Mouse (Mus musculus) myocyte (in vitro differentiated cells): ENCODE measurements at regions not wholly inside any gene's neighbourhood (a gene's known extent, or its start where the extent isn't known, plus 50 kb on each side); places are given as distances from the start of the nearest gene placed in this dataset.
A peak's percentile ranks its signal among the peaks of the same experiment; 100 is the strongest.

Experiments used
- H3K27me3 ChIP-seq: one replicate; pipeline ENCODE4 v1.6.1; 2011; ENCODE audit not compliant: control insufficient read depth, insufficient read depth, insufficient read length
- H3K36me3 ChIP-seq: one replicate; pipeline ENCODE4 v1.6.1; 2011; ENCODE audit not compliant: control insufficient read depth, insufficient read depth
- H3K4me2 ChIP-seq: one replicate; pipeline ENCODE4 v1.6.1; 2011; ENCODE audit warnings: low read depth, control low read depth
- H3K4me3 ChIP-seq: one replicate; pipeline ENCODE4 v1.5.1; 2011; ENCODE audit warnings: mild to moderate bottlenecking, control low read depth, moderate library complexity
- H3K79me2 ChIP-seq: one replicate; pipeline ENCODE4 v1.6.1; 2011; ENCODE audit not compliant: control insufficient read depth, insufficient read depth
- H3ac ChIP-seq: one replicate; pipeline ENCODE4 v1.6.1; 2011; ENCODE audit not compliant: control insufficient read depth, insufficient read length
- CEBPB ChIP-seq: IDR thresholded peaks from 2 replicates; pipeline ENCODE4 v1.6.1; 2011; ENCODE audit warnings: mild to moderate bottlenecking, moderate library complexity; ENCODE audit not compliant: poor library complexity, insufficient read depth, severe bottlenecking
- E2F4 ChIP-seq: IDR thresholded peaks from one replicate; pipeline ENCODE4 v1.6.1; 2011; ENCODE audit warnings: mild to moderate bottlenecking, control low read depth, moderate library complexity; ENCODE audit not compliant: insufficient read depth
- MAX ChIP-seq: IDR thresholded peaks from one replicate; pipeline ENCODE4 v1.6.1; 2011; ENCODE audit warnings: low read depth, mild to moderate bottlenecking, control low read depth
- MYOD1 ChIP-seq, 3 experiments: IDR thresholded peaks; one replicate each; pipeline ENCODE4 v1.6.1; 2011; ENCODE audit warnings: control low read depth in 2 of 3, low read depth in 2 of 3, mild to moderate bottlenecking in 2 of 3, moderate library complexity in 1 of 3; ENCODE audit not compliant: insufficient read length in 2 of 3, control insufficient read depth in 1 of 3
- MYOG ChIP-seq, 3 experiments: IDR thresholded peaks; one replicate each; pipeline ENCODE4 v1.6.1; 2011; ENCODE audit warnings: control low read depth in 2 of 3, low read depth in 2 of 3, mild to moderate bottlenecking in 2 of 3; ENCODE audit not compliant: insufficient read length in 2 of 3, control insufficient read depth in 1 of 3, insufficient read depth in 1 of 3
- POLR2A ChIP-seq: IDR thresholded peaks from one replicate; pipeline ENCODE4 v1.6.1; 2011; ENCODE audit warnings: low read depth, mild to moderate bottlenecking, control low read depth, moderate library complexity; ENCODE audit not compliant: insufficient read length
- POLR2AphosphoS2 ChIP-seq: IDR thresholded peaks from one replicate; pipeline ENCODE4 v1.6.1; 2011; ENCODE audit warnings: low read depth, control low read depth; ENCODE audit not compliant: insufficient read length
- REST ChIP-seq: IDR thresholded peaks from one replicate; pipeline ENCODE4 v1.6.1; 2011; ENCODE audit warnings: mild to moderate bottlenecking, control low read depth, moderate library complexity; ENCODE audit not compliant: insufficient read depth, insufficient read length
- SRF ChIP-seq: IDR thresholded peaks from one replicate; pipeline ENCODE4 v1.6.1; 2011; ENCODE audit warnings: low read depth; ENCODE audit not compliant: control insufficient read depth, insufficient read length
- TCF12 ChIP-seq: IDR thresholded peaks from one replicate; pipeline ENCODE4 v1.6.1; 2011; ENCODE audit warnings: mild to moderate bottlenecking, control low read depth; ENCODE audit not compliant: poor library complexity, insufficient read depth, severe bottlenecking
- TCF3 ChIP-seq: IDR thresholded peaks from one replicate; pipeline ENCODE4 v1.6.1; 2011; ENCODE audit warnings: low read depth, control low read depth; ENCODE audit not compliant: insufficient read length
- USF1 ChIP-seq: IDR thresholded peaks from one replicate; pipeline ENCODE4 v1.6.1; 2011; ENCODE audit warnings: low read depth, mild to moderate bottlenecking, control low read depth, moderate library complexity

- H3K27me3 ChIP-seq = no peaks in the 10 kb centered on the region
- H3K4me3 ChIP-seq = no peak overlapping the region
- H3K4me2 ChIP-seq = no peak overlapping the region
- no peaks in the 10 kb centered on the region for H3K79me2 ChIP-seq
- no peak overlapping the region for H3ac ChIP-seq
- no peak for TF ChIP-seq SRF
- TF ChIP-seq TCF12 = no peak
- TF ChIP-seq POLR2AphosphoS2 = no peak
- TF ChIP-seq POLR2A = no peak
- no peak for TF ChIP-seq E2F4
- H3K36me3 ChIP-seq = no peaks in the 10 kb centered on the region
These were observed 117.9 kb upstream of the Sesn3 start for GRCm38 (mm10) chr9:14156967-14157366.

- no peaks in the 10 kb centered on the region for H3K27me3 ChIP-seq
- no peaks in the 10 kb centered on the region for H3K79me2 ChIP-seq
- TF ChIP-seq REST (no peak), MYOG (IDR thresholded peaks at IDR 0.05; ENCODE audit: control insufficient read depth in 1 of 3, insufficient read depth in 1 of 3, insufficient read length in 2 of 3, low read depth in 2 of 3) (no peak), MYOD1 (IDR thresholded peaks at IDR 0.05; ENCODE audit: control insufficient read depth in 1 of 3, insufficient read length in 2 of 3, low read depth in 2 of 3) (no peak), SRF (no peak), TCF3 (no peak), USF1 (no peak), CEBPB (no peak), TCF12 (no peak), POLR2AphosphoS2 (no peak)
- H3ac ChIP-seq = no peak overlapping the region
- H3K4me2 ChIP-seq = no peak overlapping the region
- H3K36me3 ChIP-seq = no peaks in the 10 kb centered on the region
- H3K4me3 ChIP-seq = no peak overlapping the region
These were observed 116.6 kb upstream of the Sesn3 start for GRCm38 (mm10) chr9:14158096-14158837.

GRCm38 (mm10) chr9:14160207-14160606 is 114.7 kb upstream of the Sesn3 start:
- Histone ChIP-seq H3ac (no peak overlapping the region), H3K79me2 (no peaks in the 10 kb centered on the region), H3K27me3 (no peaks in the 10 kb centered on the region), H3K36me3 (no peaks in the 10 kb centered on the region), H3K4me2 (no peak overlapping the region), H3K4me3 (no peak overlapping the region)
- TF ChIP-seq TCF3 (no peak), REST (no peak)

- Histone ChIP-seq H3ac (no peak overlapping the region), H3K4me3 (no peak overlapping the region), H3K36me3 (no peaks in the 10 kb centered on the region), H3K4me2 (no peak overlapping the region), H3K27me3 (no peaks in the 10 kb centered on the region), H3K79me2 (no peaks in the 10 kb centered on the region)
- TF ChIP-seq MYOD1 (IDR thresholded peaks at IDR 0.05; ENCODE audit: control insufficient read depth in 1 of 3, insufficient read length in 2 of 3, low read depth in 2 of 3) (peak in 1 of 3 experiments; percentile 67), POLR2AphosphoS2 (no peak), TCF12 (no peak), MYOG (IDR thresholded peaks at IDR 0.05; ENCODE audit: control insufficient read depth in 1 of 3, insufficient read depth in 1 of 3, insufficient read length in 2 of 3, low read depth in 2 of 3) (peak in 2 of 3 experiments; percentile 41 to 71)
These were observed 103.2 kb upstream of the Sesn3 start for GRCm38 (mm10) chr9:14171589-14172240.

GRCm38 (mm10) chr9:14173631-14174323 is 101.1 kb upstream of the Sesn3 start:
- H3K4me2 ChIP-seq = no peak overlapping the region

More at GRCm38 (mm10) chr9:14173631-14174323, 101.1 kb upstream of the Sesn3 start:
- H3ac ChIP-seq = no peak overlapping the region
- no peaks in the 10 kb centered on the region for H3K79me2 ChIP-seq
- H3K27me3 ChIP-seq = no peaks in the 10 kb centered on the region
- H3K4me3 ChIP-seq = no peak overlapping the region
- TF ChIP-seq MAX = no peak
- no peak for TF ChIP-seq E2F4
- TF ChIP-seq TCF12 = no peak
- TF ChIP-seq SRF = no peak
- no peak for TF ChIP-seq POLR2AphosphoS2
- TF ChIP-seq TCF3 = no peak
- no peak for TF ChIP-seq MYOD1 (IDR thresholded peaks at IDR 0.05; ENCODE audit: control insufficient read depth in 1 of 3, insufficient read length in 2 of 3, low read depth in 2 of 3)
- TF ChIP-seq MYOG (IDR thresholded peaks at IDR 0.05; ENCODE audit: control insufficient read depth in 1 of 3, insufficient read depth in 1 of 3, insufficient read length in 2 of 3, low read depth in 2 of 3) = no peak
- TF ChIP-seq USF1 = no peak
- no peak for TF ChIP-seq REST
- TF ChIP-seq POLR2A = no peak
- H3K36me3 ChIP-seq = no peaks in the 10 kb centered on the region
